Mouse (Mus musculus) ES-CJ7 (cell line): ENCODE results near the gene Adamts10.

Experiments
- DNase-seq: peaks from one replicate; pipeline ENCODE4 v3.0.0; 2011; ENCODE audit warnings: low read depth, low spot score

The Adamts10 gene

DNA sequence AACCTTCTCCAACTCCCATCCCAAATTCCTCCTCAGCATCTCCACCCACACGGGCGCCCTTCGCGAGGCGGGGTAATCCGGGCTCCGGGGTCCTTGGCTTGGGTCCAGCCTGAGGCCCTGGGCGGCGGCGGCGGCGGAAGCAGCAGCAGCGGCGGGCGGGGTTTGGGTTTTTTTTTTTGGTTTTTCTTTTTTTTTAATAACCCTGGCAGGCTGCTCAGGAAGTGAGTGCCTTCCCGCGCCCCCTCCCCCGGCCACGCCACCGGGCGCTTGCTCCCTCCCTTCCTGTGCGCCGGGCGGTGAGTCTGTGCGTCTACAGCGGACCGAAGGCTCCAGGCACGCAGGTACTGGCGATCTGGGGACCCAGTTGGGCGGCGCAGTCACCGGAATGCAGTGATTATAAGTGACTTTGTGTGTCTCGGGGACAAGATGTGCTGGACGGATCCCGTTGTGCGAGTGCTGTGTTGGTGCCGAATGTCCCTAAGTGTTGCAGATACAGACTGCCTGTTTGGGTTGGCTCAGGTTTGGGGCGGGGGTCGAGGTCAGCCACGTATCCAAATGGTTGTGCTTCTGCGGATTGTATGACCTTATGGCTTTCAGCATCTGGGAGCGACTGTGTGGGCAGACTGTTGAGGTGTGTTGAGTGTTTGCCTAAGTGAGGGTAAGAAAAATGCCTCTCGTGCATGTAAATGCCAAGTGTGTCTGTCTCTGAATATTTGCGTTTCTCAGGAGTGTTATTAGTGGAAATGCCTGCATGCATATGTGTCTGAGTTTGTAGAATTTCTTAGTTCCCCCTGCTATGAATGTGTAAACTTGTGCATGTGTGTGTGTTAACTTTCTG, at the start of gene Adamts10:
Gene Adamts10 (plus strand): TSS at position 287 of the 838 bp plus-strand sequence.
- peak; percentile 63 for DNase-seq

DNA sequence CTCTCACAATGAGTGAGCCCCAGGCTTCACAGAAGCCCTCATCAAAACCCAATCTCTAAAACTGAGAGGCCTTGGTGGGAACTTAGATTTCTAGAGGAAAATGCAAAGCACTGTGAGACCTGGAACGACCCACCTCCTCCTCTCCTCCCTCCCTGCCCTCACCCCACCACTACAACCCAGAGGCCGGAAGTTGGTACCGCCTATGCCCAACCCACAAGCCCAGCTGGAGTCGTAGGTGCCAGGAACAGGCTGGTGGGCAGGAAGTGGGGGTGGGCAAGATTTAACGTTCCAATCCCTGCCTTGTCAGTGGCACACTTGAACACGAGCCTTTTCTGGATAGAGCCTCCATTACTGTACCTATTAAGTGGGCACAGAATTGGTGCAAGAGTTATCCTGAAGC, 40.0 kb upstream of the Adamts10 start:
- DNase-seq, result no peak

DNA sequence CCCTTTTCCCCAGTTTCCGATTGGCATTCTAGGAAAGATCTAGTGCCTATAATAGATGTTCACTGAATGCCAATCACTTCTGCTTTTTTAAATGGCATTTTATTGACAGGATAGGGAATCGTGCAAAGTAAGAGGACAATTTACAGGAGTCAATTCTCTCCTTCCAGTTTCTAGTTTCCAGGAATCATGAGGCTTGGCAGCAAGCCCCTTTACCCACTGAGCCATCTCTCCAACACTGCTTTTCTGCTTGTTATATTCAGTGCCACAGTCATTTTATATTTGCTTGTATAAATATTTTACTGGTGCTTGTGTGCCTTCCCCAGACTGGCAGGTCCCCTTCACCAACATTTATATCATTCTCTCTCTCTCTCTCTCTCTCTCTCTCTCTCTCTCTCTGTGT, 36.8 kb upstream of the Adamts10 start:
- DNase-seq, result no peak

DNA sequence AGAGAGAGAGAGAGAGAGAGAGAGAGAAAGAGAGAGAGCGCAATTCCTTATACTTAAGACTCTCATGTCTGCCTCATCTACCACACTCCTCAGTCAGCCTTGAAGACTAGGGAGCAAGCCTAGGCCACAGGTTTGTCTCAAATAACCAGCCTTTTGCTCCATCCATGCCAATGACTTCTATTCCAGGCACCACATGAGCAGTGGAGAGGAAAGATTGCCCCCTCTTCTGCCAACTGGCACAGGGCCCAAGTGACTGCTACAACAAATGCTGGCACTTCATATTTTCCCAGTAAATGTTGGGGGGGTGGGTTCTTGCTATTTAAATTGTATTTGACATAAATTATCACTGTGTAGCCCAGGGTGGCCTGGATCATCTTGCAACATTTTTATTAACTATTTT, 36.4 kb upstream of the Adamts10 start:
- DNase-seq, result no peak

DNA sequence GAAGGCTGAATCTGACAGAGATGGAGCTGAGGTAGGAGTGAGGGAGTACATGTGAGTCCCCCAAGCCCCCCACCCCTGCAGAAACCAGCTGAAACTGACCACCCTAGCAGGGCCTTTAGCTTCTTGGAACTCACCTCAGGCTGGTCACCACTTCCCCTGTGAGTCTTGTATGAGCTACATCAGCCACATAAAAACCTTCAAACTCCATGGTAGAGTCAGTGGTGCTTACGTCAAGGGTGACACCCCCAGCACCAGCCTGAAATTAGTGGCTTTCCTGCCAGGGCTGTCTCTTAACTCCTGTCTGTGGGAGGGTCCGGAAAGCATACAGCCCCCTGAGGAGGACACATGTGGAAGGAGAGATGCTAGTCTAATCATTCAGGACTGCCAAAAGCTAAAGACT, 32.6 kb upstream of the Adamts10 start:
- DNase-seq, result no peak

DNA sequence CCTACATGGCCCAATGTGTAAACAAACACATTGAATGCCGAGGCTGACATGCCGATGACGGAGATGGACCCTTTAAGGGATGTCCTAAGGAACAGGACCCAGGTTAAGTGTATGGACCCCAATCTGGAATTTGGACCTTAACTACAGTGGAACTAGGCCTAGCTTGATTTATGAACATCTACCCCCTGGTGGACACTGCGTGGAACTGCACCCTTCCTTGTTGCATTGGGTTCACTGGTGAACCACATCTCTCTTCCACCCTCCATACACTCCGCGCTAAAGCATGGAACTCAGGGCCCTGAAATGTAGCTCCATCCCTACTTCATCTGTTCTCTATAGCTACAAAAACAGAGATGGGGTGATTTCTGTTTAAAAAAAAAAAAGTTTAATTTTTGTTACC, 30.9 kb upstream of the Adamts10 start:
- peak; percentile 81 for DNase-seq

DNA sequence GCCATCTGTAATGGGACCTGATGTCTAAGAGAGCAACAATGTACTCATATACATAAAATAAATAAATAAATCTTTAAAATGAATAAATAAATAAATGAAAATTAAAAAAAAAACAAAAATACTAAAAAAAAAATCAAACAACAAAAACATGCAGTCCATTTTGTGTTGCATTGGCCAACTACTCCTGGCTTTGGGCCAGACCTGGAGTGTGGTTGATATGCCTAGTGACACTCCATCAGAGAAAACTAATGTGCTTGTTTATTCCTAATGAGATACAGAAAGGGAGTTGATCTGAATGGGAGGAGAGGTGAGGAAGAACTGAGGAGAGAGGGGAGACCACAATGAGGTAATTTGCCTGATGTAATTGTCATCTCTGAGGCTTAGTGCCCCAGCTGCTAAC, 29.4 kb upstream of the Adamts10 start:
- DNase-seq, result no peak

DNA sequence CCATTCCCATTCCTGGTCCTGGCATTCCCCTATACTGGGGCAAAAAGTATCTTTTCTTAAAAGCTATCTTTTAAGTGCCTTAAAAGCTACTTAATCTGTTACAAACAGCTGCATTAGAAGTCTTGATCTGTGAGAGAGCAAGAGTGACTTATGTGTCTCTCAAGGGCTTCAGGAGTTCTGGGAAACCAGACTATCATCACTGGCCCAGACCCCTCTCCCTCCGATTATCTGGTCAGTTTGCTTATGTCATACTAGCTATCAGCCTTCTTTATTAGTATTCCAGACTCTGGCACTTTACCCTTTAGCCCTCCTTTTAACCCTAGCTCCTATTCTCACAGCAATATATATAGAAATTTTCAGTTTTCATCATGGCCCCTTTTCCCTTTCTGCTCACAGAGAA, 25.1 kb upstream of the Adamts10 start:
- no peak for DNase-seq

DNA sequence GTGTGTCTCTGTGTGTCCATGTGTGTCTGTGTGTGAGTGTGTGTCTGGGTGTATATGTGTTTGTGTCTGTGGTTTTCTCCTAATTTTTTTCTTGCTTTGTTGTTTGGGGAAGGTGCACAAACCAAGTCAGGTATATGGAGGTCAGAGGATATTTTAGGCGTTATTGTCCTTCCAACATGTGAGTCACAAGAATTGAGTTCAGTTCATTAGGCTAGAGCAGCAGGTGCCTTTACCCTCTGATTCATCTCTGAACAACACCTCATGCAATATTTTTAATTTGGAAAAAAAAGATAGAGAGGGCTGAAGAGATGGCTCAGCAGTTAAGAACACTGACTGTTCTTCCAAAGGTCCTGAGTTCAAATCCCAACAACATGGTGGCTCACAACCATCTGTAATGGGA, 15.6 kb upstream of the Adamts10 start:
- DNase-seq, result no peak

DNA sequence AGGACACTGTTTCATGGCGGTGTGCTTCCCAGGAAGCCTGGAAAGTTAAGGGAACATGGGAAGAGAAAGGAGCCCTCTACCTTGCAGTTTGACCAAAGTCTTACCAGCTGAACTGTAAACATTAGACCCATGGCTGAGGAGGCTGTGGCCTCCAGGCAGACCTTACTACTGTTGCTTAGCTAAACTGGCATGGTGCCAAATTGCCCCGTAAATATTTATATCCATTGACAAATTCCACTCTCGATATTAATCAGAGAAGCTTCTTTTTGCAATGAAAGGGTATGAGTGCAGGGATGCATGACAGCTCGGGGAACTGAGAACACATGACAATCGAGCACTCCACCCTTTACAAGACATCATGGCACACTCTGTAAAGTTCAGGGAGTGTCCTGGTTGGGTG, 13.8 kb upstream of the Adamts10 start:
- DNase-seq, result no peak

DNA sequence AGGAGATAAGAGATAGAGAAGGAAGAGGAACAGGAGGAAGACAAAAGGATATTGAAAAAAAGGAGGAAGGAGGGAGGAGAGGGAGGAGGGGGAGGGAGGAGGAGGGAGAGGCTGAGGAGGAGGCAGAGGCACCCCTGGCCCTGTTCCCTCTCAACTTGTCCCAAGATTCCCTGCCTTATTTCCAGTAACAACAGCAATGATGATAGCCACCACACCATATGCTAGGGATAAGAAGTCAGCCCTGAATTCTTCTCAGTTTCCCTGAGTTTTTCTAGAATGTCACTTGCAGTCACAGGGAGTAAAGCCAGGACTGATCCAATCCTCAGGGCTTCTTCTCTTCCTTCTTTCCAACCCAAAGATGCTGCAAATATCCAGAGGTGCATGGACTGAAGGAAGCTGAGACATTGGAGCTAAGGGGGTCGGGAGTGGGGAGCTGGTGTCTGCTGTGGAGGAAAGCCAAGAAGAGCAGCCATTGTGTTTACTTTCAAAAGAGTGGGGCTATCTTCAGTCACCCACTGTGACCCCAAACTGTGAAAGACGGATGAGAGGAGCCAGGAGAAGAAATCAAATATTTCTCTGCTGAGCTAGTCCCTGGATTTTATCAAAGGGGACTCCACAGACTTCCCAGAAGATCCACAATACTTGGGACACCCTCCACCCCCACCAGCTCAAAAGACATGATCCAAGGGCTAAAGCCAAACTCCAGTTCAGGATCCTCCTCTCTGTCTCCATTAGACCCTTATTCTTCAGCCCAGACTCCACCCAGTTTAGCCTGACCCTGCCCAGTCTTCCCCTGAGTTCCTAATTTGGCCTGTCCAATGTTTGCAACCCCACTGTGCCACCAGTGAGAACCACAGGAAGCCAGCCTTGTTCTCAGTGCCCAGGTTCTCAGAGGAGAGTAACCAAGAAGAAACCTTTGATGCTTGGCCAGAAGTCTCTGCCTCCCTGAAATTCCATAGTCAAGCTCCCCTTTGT, 11.3 kb upstream of the Adamts10 start:
- no peak for DNase-seq

DNA sequence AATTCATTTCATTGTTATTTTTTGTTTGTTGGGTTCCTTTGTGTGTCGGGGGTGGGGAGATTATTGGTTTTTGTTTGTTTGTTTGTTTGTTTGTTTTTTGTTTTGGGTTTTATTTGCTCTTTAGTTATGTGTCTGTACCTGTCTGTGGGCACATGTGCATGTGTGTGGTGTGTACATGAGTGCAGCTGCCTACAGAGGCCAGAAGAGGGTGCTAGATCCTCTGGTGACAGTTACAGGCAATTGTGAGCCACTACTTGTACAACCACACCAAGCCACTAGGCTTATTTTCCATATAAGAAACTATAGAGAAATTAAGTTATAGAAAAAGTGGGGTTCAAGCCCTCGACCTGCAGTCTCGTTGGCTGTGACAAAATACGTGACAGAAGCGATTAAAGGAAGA, 10.1 kb upstream of the Adamts10 start:
- DNase-seq, result peak; percentile 78

DNA sequence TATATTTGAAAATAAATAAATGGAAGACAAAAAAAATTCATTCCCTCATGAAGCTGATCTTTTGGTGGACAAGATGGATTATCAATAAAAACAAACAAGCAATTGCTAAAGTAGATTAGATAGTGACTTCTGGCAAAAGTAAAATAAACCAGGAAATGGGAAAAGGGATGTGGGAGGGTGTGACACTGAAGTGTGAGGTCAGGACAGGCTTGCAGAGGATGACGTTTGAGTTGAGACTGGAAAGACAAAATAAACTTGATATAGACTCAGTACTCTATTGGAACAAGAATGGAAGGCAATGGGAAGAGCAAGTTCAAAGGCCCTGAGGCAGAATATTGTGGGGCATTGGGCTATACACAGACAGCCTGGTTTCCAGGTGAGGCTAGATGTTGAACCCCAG, 3.6 kb upstream of the Adamts10 start:
- no peak for DNase-seq

DNA sequence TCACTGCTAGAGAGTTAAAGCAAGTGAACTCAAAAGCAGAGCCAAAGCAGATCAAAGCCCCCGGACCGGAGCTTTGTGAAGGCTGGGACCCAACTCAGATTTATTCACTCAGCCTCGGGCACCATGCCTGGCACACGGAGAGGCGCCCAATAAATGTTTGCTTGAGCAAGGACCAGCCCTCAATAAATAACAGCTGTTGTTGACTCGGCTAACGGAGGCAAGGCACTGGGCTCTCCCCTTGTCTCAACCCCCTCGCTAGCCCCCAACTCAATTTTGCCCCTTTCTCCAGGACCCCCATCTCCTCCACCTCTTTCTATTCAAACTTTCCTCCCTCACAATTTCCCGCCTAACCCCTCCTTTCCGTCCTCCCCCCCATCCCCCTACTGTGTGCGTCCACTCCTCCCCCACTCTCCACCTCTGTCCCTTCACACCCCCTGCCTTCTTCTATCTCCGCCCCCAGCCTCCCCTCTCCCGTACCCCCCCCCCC, 530 bp upstream of the Adamts10 start:
- DNase-seq, result no peak

DNA sequence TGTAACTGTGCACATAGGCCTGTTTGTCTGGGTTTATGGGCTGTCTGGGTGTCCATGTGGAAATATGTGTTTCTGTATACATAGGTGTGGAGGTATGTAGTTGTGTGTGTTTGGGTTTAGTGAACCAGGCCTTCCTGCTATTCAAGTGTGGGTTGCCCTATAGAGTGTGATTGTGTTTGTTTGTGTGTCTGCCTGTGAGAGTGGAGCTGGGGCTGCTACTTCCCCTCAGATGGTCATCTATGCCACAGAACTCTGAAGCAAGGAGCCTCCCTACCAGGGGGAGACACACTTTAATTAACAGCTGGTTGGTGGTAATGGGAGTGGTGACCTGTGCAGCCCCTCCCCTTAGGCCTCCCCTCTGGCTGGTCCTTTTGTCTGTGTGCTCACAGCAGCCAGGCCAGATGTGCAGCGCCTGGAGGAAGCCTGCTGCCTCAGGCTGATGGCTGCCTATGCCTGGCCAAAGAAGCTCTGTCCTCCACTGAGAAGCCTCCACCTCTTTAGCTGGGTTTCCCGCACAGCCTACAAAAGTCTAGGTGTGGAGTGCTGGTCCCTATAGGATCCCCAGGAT, 886 bp downstream of the Adamts10 start:
- peak; percentile 58 for DNase-seq

DNA sequence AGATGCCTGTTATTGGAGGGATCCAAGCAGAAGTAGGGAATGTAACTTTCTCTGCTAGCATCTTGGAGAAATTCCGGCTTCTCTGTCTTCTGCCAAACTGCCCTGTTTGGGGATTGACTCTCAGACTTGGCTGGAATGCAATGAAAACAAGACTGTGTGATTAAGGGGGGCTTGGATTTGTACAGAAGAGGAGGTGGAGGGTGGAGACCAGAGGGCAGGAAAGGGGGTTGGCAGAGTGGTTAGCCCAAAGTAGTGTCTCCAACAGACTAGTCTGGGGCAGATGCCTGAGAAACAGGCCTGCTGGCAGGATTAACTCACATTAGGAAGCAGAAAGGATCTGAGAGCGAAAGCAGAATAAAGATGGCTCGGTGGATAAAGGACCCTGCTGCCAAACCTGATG, 2.5 kb downstream of the Adamts10 start:
- DNase-seq, result no peak

DNA sequence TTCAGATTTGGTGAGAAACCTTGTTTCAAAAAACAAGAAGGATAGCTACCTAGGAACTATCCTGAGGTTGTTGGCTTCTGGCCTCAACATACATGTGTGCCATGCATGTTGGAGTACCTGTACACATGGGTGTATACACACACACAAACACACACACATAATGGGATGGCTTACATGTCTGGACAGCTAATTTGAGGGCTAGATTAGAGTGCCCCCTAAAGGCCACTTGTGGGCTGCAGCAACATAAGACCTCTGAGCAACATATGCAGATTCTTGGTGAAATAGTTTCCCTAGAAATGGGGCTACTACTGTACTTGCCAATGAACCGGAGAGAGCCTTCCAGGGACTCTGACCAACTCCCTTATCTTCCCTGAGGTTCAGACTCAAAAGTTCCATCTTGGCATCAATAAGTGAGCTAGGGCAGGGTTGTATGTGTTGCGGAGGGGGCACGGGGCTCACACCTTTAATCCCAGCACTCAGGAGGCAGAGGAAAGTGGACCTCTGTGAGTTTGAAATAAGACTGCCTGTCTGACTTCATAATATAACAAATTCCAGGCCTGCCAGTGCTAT, 15.2 kb downstream of the Adamts10 start:
- peak; percentile 66 for DNase-seq

DNA sequence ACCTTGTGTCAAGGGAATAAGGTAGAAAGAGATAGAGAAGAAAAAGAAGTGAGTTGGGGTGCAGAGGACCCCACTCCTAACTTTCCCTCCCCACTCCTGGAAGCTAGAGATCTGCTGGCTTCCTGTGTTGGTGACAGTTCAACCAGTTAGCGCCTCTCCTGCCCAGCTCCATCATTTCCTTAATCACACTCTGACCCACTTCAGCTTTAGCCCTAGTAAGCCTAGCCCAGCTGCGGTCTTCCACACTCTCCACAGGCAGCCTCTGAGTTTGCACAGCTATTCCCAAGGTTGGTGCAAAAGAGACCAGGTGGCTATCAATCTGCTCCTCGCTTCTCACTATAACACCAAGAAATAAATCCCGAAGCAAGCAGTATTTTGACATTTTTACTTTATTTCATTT, 15.9 kb downstream of the Adamts10 start:
- no peak for DNase-seq

DNA sequence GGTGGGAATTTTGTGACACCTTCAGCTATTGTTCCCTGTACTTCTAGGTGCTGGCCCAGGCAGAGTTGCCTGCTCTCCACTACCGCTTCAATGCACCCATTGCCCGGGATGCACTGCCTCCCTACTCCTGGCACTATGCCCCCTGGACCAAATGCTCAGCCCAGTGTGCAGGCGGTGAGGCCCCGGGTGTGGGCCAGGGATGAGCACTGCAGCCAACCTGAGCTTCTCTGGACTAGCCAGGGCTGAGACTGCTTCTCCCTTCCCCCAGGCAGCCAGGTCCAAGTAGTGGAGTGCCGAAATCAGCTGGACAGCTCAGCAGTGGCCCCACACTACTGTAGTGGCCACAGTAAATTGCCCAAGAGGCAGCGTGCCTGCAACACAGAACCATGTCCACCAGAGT, 25.2 kb downstream of the Adamts10 start:
- DNase-seq, result no peak

DNA sequence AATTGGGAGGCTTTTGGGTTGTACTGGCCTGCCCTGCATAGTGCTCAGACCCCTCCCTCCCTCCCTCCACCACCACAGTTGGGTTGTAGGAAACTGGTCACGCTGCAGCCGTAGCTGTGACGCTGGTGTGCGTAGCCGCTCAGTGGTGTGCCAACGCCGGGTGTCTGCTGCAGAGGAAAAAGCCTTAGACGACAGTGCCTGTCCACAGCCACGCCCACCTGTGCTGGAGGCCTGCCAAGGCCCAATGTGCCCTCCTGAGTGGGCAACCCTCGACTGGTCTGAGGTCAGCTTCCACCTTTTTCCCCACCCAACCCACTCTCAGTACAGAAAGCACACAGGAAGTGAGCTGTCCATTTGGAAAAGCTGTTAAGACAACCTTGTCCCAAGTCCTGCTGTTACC, 26.4 kb downstream of the Adamts10 start:
- DNase-seq, result no peak

DNA sequence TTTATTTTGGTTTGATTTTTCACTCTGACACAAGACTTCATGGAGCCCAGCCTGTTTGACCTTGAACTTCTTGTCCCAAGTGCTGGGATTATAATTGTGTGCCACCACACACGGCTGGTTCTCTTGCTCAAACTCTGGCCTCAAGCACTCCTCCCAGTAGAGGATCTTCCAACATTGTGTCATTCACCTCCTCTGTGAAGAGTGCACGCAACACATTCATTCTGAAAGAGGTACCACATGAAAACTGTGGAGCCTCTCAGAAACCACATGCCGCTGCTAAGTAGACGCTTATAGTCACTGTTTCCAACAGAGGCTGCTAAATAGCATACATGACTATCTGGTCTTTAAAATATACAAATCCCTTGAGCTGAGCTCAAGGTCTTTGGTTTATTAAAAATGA, 28.1 kb downstream of the Adamts10 start:
- no peak for DNase-seq

DNA sequence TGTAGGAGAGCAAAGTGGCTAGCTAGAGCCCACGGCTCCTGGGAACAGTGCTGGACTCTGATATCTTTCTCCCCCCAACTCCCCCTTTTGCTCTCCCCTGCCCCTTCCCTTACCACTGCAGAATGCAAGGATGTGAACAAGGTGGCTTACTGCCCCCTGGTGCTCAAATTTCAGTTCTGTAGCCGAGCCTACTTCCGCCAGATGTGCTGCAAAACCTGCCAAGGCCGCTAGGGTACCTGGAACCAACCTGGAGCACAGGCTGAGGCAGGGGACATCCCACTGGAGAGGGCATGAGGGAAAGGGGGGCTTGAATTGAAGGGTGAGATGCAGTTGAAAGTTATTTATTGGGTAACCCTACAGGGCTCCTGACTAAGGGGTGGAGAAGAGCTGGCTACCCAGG, 29.0 kb downstream of the Adamts10 start:
- peak; percentile 86 for DNase-seq
